Mouse (Mus musculus) right cerebral cortex, postnatal 36 days (tissue): ENCODE measurements around the gene Gm8439.
A peak's percentile ranks its signal among the peaks of the same experiment; 100 is the strongest.
"Not testable (repeated sequence)": the region's sequence is repeated elsewhere in the genome, so short reads cannot be mapped to it uniquely, and the experiment has no call there.

ENCODE experiments used
- DNase-seq, 2 experiments: peaks; one replicate each; pipeline ENCODE4 v3.0.0; 2022; ENCODE audit warnings: low spot score in 2 of 2, mixed read lengths in 1 of 2

Gene Gm8439

DNA sequence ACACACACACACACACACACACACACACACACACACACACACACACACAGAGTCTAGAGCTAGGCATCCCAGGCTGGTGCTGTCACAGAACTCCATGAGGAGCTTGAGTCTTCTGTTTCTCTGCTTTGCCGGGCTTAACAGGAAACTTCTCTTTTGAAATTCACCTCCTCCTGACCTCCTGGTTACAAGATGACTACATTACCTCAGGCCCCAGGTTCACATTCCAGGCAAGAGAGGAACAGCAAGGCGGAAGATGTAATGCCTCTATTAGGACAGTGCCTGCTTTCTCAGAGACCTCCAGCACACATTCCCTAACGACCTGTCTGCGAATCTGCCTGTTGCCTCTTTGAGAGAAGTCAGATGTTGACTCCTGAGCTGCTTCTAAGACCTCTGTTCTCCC lies at the start of gene Gm8439:
Gene Gm8439, plus strand, starts transcription at position 301 of the 400 bp plus-strand sequence.
- DNase-seq: no peak

DNA sequence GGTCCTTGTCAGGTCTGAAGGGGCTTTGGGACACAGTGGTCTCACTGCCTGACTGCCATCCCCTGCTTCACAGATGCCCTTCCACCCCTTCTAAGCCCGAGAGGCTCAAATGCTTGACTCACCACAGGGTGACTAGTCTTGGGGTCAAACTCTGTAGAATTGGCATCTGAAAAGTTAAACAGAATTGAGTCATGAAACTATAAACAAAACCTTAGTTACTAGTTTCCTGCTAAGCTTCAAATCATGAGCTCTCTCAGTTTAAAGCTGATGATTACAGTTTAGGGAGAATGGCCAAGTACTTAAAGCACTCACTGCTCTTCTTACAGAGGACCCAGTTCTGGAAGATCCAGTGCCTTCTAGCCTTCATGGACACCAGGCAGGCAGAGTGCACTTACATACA lies 43.6 kb upstream of the Gm8439 start:
- DNase-seq: no peak

DNA sequence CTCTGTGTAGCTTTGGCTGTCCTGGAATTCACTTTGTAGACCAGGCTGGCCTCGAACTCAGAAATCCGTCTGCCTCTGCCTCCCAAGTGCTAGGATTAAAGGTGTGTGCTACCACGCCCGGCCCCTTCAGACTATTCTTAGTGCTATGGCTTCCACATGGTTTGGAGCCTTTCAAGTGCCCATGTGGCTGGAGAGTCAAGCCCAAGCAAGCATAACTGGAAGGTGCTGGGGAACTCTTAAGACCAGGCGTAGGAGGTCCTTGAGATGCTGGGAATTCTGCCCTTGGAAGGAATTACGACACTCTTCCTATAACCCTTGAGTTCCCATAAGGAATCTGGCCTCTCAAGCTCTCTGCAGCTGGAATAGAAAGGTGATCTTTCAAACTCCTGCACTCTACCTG lies 32.0 kb upstream of the Gm8439 start:
- no peak for DNase-seq

DNA sequence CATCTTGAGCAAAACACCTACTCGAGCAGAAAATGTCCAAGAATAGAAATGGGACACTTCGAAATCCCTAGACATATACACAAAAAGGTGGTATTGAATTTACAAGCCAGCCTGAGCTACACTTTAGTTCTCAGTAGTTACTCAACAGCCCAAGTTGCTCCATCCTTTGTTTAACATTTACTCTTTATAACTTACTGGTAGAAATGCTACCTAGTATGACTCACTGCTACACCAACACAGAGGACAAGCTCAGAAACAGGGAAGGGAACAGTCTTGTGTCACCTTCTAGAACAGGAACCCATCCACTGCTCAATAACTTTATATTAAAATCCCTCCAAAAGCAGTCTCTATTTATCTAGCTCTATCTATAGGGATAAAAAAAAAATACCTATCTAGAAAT lies 22.8 kb upstream of the Gm8439 start:
- DNase-seq: no peak

DNA sequence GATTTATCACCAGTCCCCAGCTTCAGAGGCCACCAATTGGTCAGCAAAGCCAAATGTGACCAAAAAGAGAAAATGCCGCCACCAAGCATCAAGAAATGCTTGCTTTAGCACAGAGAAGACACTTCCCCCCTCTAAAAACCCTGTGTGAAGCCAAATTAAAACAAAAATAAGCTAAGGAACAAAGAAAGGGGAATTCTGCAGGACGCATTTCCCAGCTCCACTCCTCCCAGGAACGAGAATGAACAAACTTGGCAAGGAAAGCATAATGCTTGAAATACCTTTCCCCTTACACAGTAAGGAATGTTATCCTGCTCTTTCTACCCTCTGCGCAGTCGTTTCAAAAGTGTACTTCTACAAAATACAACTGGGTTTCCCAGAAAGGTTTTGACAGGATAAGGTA lies 20.5 kb upstream of the Gm8439 start:
- DNase-seq: no peak

DNA sequence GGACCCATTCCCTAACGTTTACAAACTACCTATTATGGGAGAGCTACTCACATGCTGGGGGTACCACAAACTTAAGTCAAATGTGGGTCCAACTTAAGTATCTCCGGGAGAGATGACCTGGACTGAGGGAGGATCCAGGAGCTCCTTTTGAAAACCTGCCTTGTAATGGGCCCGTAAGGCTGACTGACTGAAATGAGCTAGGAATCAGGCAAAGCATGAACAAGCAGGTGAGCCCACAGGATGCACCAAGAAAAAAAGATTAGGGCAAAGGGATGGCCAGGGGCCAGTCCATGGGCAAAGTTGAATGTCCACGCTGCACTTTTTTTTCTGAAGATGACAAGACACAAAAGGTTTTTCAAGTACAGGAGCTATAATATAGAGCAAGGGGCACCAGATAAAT lies 19.5 kb upstream of the Gm8439 start:
- no peak for DNase-seq

DNA sequence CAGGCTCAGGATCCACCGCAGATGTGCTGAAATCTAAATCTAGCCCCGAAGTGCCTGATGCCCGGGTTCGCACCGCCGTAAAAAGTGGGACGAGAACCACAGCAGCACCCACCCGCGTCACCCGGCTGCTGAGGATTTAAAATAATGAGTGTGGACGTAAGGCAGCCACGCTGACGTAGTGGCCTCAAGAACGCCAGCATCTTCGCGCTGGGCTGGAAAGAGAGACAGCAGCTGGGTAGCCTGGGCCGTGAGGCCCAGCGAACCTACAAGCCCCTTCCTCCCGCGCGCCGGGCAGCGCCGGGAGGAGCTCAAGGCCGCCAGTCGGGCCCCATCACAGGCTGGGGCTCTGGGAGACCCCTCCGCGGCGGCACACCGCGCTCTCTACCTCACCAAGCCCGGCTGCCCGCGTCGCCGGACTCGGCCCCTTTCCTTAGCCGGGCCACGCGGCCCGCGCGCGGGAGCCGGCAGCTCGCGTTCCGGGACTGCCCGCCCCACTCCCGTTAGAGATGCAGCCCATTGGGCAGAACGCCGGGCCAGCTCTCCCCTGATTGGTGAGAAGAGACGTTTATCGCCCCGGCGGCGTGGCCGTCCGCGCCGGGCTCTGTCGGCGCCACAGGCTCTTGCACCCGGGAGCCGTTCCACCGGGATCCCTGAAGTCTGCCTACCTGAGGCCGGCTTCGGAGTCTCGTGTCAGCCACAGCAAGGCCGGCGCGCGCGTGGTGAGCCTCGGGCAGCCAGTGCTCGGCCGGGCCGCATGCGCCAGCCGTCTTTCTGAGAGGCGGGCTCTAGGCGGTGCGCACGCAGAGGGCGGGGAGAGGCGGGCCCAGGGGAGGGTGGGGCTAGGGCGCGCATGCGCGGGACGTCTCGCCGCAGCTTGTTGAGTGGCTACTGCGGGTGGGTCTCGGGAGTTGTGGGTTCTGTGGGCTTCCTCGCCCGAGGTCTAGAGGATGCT lies 18.8 kb upstream of the Gm8439 start, which contains the start of gene Ctps:
Gene Ctps, minus strand, starts transcription at position 791 of the 952 bp plus-strand sequence.
- DNase-seq: peak; percentile 88 to 90

DNA sequence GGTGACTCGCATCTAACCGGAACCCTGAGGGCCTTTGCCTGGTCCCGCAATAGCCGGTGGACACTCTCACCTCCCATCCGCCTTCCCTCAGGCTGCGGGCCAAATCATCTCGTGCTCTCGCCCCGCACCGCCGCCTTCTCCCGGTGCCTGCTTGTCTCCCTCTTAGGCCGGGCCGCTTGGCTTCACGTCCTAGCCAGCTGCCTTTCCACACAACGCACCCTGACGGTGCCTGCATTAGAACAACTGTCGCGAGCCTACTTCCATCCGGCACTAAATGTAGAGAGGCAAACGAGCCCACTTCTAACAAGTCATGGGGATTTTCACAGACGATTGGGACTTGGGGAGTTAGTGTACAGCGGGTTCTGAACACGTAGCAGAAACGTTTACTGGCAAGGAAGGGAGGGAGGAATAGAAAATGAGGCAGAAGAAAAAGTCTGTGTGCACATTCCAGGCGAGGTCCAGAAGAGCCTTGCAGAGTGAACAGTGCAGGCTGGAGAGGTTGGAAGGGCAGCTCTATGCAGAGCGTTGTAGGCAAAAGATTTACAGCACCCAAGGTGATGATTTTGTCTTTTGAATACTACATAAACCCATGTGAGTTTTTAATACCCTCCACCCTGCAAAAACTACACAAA lies 18.0 kb upstream of the Gm8439 start:
- no peak for DNase-seq

DNA sequence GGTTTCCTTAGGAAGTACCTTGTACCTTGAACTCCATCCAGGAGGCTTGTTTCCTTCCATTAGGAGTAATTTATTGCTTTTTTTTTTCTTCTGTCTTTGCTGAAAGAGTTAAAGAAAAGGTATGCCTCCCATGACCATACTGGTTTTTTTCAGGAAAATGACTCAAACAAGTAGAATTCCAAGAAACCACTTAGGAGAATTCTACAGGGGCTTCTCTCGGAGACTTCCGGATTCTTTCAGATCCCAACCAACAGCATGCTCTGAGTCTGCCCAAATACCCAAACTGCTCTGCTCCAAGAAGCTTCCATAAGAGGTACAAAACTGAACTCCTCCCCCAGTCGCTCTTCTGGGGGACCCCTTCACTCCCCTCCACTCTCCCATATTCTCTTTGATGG lies 17.5 kb upstream of the Gm8439 start:
- no peak for DNase-seq

DNA sequence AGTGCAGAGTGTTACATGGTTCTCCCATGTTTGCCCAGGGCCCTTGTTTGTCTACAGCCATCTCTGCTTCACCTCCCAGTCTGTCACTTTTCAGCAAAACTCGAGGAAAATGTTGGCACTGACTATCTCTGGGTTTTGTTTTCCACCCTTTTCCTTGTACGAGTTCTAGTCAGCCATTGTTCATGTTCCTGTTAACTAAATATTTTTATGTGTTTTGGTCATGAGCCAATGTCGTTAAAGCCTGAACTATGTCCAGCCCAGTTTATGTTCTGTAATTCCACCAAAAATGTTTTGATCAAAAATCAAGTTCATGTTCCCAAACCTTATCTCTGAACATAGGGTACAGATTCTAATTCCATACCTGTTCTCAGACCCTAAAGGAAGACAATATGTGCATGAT lies 16.9 kb upstream of the Gm8439 start:
- no peak for DNase-seq

DNA sequence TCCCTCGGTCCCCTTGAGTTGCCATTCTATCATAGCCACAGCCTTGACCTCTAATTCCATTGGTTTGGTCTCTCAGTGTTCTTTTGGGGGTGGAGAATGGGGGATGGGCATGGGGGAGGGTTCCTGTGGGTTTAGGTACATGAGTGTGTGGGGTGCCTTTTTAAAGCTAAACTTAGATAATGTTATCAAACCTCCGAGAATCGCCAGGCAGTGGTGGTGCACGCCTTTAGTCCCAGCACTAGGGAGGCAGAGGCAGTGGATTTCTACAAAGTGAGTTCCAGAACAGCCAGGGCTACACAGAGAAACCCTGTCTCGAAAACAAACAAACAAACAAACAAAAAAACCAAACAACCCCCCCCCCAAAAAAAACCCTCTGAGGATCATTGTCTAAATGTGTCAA lies 7.7 kb upstream of the Gm8439 start:
- no peak for DNase-seq

DNA sequence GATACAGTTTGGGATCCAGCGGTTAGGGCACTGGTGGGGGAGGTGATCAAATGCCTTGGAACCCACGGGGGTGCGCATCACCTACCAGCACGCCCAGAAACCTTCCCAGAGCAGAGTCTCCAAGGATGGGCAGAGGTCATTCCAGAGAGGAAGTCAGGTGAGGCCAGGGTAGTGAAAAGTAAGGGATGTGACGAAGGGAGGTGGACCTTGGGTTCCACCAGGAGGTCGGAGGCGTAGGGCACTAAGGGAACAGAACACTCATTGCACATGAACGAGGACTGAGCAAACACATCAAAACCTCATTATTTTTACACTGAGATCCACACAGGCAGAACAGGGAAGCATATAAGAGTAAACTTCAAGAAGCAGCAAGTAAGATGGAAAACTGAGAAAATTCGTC lies 6.8 kb upstream of the Gm8439 start:
- no peak for DNase-seq

DNA sequence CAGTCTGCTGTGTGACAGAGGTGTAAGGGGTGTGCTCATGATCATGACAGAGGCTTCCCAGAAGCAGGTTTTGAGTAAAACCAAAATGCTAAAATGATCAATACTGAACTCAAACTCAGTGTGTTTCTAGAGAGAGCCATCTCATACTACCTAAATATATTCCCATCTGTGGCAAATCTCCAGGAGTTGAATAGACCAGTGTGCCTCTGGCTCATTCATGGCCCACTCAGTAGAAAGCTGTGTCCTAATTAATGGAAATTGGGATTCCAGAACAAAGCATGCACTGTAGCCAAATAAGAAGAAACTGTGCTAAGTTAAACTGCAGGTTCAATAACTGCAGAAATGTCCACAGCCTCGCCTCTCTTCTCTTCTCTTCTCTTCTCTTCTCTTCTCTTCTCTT lies 1.6 kb upstream of the Gm8439 start:
- no peak for DNase-seq

DNA sequence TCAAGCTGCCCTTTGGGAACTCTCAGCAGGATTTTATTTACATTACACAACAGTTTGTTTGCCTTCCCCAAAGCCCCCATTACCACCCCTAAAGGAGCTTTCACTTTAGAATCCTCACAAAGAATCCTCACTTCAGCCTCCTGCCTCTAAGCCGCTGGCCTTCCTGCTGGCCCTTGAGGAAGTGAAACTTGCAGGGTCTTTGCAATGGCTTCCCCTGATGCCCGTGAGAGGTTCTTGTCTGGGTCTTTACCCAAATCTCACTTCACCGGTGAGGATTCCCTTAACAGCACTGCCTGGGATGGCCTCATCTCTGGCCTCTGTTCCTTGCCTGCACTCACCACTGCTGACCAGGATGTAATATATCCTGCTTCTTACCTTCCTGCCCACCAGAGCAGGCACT lies 525 bp downstream of the Gm8439 start:
- DNase-seq: no peak

DNA sequence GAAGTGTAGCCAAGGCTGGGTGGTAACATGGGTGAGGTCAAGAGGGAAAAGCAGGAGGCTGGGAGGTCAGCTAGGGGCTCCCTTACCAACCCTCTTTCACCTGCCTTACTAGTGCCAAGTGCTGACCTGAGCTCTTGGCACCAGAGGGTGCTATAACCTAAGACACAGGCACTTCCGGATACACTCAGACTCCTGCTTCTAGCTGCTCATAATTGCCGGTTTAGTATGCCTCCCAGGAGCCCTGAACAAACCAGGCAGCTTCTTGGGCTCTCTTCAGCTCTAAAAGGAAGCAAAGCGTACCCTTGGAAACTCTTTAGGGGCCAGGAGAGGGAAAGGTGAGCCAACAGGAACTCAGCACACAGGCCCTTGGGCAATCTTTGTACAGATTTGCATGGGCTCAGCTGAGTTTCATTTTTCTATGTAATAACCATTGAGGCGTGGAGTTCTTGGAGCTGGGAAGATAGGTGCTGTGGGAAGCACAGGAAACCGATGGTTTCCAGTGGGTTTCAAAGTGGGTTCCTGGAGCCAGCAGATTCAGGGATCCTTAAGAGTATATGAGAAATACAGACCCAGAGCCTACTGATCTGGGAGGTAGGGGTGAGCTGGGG lies 1.4 kb downstream of the Gm8439 start:
- peak; percentile 26 to 54 for DNase-seq

DNA sequence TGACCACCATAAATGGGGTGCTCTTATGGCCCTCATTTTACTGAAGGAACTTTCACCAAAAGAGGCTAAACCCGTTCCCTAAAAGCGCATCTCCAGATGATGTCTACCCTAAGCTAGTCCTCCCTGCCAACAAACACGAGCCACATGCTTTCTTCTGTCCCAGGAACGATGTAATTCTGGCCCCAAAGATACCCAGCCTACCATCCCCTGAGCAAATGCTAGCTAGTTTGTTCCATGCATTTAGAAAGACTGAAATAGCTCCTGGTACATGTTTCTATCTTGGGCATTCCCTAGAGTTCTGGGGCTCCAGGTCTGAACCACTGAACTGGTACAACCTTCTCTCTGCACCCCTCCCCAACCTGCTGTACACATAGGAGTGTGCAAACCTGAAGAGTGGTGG lies 2.4 kb downstream of the Gm8439 start:
- DNase-seq: peak in 1 of 2 experiments; percentile 43

DNA sequence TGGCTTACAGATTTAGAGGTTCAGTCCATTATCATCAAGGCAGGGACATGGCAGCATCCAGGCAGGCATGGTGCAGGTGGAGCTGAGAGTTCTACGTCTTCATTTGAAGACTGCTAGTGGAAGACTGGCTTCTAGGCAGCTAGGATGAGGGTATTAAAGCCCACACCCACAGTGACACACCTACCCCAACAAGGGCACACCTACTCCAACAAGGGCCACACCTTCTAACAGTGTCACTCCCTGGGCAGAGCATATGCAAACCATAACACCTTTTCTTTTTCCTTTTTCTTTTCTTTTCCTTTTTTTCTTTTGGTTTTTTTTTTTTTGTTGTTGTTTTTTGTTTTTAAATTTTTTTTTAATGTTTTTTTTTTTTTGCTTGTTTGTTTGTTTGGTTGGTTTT lies 7.7 kb downstream of the Gm8439 start:
- not testable (repeated sequence) for DNase-seq

DNA sequence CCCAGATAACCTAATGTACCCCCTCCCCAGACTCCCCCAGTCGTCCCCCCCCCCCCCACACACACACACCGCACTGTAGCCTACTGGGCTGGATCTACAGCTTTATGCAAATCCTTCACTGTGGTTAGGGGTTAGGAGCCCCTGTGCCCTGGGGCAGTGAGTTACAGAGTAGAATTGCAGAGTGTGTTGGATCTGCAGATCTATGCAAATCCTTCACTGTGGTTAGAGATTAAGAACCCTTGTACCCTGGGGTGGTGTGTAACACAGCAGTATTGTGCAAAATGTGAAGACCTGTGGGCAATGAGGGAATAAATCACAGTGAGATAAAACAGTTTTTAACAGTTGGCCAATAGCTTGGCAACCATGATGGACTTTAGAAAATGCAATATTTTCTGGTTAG lies 10.4 kb downstream of the Gm8439 start:
- no peak for DNase-seq

DNA sequence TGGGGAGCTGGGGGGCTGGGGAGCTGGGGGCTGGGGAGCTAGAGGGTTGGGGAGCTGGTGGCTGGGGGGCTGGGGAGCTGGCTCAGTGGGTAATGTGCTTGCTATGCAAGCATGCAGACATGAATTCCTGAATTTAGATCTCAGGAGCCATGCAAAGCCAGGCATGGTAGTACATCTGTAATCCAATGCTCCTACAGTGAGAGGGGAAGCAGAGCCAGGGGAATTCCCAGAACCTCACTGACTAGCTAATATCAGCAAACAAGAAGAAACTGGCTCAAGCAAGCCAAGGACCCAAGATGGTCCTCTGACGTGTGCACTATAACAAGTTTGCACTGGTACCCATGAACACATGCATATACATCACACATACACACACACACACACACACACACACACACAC lies 13.2 kb downstream of the Gm8439 start:
- no peak for DNase-seq

DNA sequence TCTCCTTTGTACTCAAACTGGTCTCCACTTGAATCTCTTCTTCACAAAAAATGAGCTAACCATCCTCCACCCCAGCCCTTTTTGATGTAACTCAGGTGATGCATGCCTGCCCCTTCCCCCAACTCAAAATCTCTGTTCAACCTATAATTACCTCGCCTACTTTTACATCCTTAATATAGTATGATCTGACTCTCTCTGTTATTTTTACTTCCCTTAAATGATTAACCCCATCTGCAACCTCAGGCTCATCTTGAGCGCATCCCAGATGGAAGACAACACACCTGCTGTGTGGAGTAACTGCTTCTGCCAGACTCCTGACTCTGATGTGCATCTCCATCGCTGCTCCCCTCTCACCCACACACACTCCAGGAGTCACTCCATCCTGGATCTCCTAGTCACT lies 14.1 kb downstream of the Gm8439 start:
- DNase-seq: no peak

DNA sequence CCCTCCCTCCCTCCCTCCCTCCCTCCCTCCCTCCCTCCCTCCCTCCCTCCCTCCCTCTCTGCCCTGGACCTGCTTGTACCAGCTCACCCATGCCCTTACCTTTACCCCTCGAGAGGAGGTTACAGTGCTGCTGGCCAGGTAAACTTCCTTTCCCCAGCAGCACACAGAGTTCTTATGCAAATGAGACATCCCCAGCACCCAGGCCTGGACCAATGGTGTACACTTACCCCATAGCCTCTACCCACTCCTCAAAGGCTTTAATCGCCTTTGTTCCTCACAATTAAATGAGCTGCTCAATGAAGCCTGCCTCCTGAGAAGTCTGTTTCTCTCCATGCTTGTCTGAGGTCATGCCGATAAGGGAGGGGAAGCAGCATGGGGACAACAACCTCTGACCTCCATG lies 18.4 kb downstream of the Gm8439 start:
- no peak for DNase-seq

DNA sequence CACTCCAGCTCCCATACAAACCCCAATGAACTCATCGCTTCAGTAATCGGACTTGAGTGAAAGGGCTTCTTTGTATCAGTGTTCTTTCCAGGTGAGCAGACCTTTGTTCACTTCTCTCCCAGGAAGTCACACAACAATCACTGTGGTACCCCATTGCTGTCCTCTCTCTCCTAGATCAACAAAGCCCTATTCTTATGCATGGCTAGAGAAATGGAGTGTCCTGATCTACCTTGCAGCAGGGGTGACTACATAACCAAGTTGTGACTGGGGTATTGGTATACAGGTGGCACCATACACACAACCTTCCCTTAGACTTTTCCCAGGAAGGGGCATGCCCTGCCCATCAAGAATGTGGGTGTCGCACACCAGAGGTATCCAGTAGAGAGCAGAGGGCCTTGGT lies 22.5 kb downstream of the Gm8439 start:
- DNase-seq: no peak
